Mouse (Mus musculus) liver (tissue): ENCODE measurements around the gene Rpa2.
"Not testable (repeated sequence)": the region's sequence is repeated elsewhere in the genome, so short reads cannot be mapped to it uniquely, and the experiment has no call there.

Experiments
- DNase-seq: peaks from one replicate; pipeline ENCODE4 v3.0.0-alpha.2; 2020; ENCODE audit warnings: mixed read lengths

The Rpa2 gene

DNA sequence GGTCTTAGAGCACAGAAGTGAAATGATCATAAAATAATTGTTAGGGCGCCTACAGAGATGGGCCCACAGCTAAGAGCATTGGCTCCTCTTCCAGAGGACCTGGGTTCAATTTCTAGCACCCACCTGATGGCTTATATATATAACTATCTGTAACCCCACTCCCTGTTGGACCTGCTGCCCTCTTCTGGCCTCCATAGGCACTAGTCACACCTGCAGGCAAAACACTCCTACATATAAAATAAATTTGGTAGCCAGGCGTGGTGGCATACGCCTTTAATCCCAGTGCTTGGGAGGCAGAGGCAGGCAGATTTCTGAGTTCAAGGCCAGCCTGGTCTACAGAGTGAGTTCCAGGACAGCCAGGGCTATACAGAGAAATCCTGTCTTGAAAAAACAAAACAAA is 5.0 kb upstream of the Rpa2 start:
- DNase-seq: not testable (repeated sequence)

DNA sequence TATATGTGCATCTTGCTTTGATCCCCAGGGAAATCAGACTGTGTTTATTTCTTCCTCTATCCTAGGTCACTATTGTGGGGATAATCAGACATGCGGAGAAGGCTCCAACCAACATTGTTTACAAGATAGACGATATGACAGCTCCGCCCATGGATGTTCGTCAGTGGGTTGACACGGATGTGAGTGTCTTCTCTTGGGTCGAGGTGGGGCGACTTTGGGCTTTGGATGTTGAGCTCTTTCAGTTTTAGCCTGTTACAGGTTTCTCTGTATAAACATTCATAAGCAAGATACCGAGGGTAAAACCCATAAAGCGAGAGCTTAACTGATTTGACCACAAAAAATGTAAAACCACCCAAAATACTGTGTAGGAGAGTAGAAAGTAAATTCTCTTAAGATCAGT is 3.6 kb downstream of the Rpa2 start:
- no peak for DNase-seq

DNA sequence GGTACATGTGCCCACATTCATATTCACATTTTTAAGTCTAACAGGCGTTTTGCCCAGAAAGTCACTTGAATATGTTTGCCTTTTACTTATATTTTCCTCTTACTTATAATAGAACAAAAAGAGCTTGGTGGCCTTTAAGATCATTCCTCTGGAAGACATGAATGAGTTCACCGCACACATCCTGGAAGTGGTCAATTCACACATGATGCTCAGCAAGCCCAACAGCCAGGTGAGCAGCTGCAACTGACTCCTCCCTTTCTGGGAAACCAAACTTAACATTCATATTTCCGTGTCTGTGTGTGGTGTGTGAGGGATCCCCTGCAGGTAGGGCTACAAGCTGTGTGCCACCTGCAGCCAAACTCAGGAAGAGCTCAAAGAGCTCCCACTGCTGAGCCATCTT is 6.8 kb downstream of the Rpa2 start:
- DNase-seq: no peak

DNA sequence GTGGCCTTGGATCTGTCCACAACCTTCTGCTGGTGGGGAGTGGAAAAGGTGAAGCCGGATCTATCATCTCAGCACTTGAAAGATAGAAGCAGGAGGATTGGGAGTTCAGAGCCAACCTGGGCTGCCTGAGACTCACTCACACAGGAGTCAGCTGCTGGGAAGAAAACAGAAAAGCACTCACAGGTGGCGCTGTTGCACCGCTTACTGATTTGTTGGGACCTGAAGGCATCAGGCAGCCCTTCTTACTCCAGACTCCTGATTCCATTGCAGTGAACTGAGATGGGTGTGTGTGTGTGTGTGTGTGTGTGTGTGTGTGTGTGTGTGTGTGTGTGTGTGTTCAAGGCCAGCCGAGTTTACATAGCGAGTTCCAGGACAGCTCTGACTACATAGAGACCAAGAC is 8.6 kb downstream of the Rpa2 start:
- peak; percentile 68 for DNase-seq

DNA sequence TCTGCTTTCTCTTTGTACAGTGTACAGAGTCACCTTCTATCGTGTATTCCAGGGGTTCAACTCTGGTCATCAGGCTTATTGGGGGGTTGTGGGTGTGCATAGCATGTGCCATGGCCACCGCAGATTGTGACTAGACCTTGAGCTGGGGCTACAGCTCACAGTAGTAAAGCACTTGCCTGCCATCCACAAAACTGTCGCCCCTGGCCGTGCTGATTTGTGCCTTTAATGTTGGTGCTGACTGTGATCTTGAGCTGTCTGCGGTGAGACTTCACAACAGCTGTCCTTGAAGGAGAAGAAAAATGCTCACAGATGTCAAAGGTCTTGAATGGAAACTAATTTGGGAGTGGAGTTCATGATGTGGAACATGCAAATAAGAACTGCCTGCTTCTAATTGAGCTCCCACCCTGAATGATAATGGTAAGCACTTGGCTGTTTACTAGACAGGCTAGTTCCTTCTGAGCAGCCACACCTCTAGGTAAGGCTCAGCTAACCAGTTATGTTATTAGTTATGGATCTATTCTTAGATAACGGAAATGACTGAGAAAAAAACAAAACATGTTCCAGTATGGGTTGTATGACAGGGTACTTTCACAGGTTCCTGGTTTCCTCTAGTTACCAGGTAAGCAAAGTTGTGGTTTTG is 10.6 kb downstream of the Rpa2 start:
- no peak for DNase-seq

DNA sequence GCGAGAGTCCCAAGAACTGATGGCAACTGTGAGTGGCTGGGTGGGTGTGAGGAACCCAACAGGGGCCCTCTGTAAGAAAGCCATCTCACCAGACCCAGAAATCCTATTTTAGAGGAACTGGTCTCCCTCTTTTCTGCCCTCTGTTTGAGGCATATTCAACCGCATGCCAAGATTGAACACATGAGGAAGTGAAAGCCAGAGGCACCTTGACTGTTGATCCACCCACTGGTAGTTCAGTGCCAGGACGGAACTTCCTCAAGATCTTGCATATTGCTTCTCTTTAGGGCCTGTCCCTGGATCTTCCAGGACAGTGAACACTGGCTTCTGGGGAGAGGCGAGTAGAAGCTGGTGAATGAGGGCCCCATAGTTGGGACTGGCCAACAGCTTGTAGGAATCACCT is 12.2 kb downstream of the Rpa2 start:
- no peak for DNase-seq

DNA sequence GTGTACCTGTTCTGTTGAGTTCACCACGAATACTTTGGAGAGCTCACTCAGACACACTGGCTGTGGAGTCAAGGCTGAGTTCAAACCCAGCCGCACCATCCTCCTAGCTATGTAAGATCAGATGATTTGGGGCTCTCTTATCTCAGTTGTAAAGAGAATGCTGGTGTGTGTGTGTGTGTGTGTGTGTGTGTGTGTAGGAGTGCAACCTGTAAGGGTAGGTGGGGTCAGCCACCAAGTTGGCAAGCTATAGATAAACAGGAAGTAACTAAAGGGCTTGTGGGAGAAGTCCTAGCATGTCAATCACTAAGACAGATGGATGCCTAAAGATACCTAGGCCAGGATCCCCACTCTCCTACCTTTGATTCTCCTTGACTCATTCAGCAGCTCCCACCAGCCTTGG is 15.6 kb downstream of the Rpa2 start:
- DNase-seq: no peak

DNA sequence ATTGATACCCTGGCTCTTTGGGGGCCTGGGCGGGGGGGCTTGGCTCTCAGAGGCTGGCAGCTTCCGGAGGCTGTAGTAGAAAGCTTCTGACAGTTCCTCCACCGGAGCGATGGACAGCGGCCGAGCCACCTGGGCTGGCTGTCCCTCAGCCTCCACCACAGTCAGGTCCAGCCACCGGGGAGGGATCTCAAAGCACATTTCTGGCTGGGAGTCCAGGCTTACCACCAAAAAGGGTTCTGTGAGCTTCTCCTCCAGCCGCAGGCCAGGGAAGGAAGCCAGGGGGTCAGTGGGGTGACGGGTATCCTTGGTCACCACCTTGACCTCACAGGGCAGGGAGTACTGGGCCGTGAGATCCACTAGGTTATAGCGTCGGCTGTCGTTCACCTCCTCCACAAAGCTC is 17.1 kb downstream of the Rpa2 start:
- no peak for DNase-seq

DNA sequence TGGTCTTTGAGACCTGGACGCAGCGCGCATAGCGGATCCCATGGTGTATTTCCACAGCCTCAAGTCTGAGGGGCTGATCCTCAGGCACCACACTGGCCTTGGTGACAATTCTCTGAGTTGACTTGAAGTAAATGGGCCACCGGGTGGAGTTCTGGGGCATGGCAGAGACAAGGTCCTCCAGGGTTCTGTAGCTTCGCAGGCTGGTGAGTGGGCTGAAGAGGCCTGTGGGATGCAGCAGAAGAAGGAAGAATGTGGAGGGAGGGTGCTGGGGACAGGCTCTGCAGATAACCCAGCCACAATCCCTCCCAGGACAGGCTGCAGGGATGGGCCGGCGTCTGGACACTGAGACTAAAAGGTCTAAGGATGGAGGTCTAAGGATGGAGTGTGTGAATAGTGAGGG is 21.6 kb downstream of the Rpa2 start:
- no peak for DNase-seq

DNA sequence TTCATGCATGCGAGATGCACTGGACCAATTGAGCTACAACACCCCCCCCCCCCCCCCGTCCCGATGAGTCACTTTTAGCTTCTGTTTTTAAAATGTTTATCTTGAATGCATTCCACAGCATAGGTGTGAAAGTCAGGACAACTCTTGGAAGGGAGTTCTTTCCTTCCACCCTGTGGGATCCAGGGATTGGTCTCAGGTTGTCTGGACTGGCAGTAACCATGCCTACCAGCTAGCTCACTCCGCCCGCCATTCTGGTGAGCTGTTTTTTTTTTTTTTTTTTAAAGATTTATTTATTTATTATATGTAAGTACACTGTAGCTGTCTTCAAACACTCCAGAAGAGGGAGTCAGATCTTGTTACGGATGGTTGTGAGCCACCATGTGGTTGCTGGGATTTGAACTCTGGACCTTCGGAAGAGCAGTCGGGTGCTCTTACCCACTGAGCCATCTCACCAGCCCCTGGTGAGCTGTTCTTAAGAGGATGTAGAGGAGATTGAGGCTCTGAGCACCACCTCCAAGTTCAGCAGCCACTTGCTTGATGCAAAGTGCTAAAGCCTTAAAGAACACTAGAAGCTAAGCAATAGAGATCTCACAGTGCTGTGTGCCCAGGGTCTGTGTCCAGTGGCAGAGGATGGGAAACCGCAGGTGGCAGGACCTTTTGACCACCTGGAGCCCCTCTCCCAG is 25.3 kb downstream of the Rpa2 start:
- DNase-seq: not testable (repeated sequence)

DNA sequence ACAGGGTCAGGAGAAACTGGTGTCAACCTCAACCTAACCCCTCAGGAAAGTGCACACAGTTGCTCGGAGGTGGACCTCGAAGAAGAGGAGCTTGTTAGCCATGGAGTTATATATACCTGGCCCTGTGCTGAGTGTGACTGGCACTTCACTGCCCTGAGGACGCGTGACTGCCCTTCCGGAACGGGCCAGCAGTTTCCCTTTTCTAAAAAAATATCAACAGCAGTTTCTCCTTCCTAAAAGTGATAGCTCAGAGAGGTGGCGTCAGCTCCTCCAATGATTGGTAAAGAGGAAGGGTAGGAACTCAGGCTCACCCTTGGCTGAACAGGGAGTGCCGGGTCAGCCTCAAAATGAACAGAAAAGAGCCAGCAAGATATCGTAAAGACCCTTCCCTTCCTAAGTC is 25.9 kb downstream of the Rpa2 start:
- no peak for DNase-seq

DNA sequence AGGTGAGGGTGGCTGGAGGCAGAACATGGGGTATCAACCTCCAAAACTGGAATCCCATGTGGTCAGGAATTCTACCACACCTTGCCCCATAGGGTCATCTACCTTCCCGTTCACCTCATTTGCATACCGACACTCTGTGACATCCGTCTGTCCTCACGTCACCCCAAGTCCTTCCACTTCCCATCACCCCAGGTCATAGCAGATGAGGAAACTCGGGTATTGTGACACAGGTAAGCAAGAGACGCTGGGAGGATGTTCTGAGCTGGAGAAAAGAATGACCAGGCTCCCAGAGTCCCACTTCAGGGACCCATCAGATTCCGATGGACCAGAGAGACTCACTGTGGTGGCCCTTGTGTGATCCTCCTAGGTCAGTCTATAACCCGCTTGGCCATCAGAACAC is 26.6 kb downstream of the Rpa2 start:
- no peak for DNase-seq

DNA sequence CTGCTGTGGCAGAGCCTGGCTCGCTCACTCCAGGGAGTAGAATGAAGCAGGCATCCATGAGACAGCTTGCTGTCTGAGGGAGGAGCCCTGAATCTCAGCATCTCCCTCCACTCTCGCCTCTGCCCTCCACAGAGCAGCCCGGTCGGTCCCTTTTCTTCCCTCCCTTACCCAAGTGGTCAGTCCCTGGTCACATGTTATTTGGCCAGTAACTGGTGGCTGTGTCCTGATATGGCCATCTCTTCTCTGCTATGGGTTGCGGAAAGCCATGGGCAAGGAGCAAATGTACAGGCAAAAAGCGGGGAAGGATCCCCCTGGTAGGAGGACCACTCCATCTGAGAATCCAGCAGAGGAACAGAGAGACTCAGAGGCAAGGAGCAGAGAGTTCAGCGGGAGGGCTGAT is 27.0 kb downstream of the Rpa2 start:
- DNase-seq: no peak

DNA sequence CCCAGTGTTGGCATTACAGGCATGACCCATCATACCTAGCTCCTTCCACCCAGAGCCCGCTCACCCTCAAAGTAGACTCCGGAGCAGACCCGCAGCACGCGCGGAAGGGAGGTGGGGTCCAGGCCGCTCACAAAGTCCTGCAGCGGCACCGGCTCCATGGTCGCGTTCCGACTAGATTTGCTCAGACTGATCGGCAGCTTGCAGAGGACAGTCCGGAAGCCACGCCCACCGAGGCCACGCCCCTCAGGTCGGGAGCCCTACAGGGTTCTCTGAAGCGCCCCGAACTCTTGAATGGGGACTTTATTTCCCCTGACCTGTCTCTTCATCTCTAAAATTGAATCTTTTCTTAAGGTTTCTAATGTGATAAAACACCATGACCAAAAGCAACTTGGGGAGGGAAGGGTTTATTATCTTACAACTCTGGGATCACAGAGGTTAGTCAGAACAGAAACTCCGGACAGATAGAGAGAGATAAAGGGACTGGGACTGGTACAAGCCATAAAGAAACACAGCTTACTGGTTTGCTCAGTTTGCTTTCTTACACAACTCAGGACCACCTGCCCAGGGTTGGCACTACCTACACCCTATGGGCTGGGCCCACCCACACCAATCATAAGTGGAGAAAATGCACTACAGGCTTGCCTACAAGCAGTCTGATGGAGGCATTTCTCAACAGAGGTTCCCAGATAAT is 28.2 kb downstream of the Rpa2 start, which contains the start of gene Themis2:
TSS of gene Themis2 (minus strand) at position 192 of the 691 bp plus-strand sequence.
- peak; percentile 93 for DNase-seq

DNA sequence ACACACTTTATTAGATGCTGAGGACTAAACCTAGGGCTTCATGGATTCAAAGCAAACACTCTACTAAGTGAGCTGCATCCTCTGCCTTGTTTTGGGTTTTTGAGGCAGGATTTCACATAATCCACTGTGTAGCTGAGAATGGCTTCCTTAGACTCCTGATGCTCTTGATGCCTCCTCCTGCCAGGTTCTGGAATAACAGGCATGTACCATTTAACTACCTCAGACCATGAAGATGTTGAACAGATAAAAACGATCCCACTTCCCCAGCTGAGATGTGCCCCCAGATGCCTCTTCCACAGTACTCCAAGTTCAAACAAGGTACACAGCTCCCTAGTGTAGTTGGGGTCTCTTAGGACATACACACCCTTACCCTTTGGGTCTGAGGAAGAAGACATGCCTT is 29.3 kb downstream of the Rpa2 start:
- DNase-seq: no peak

DNA sequence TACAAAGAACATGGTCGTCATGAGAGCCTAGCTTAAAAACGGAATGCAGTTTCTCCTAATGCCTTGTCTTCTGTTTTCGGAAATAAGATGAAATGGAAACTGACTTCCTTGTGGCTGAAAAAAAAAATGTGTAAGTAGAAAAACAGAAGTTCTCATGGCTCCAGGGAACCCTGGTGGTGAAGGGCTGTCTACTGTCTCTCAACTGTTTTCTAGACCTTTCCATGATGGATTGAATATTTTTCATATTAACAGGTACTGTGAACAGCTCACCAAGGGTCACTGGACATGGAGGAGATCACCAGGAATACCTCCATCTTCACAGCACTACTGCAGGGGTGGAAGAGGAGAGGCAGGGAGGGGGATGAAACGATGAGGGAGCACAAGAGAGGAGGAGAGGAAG is 29.9 kb downstream of the Rpa2 start:
- no peak for DNase-seq

DNA sequence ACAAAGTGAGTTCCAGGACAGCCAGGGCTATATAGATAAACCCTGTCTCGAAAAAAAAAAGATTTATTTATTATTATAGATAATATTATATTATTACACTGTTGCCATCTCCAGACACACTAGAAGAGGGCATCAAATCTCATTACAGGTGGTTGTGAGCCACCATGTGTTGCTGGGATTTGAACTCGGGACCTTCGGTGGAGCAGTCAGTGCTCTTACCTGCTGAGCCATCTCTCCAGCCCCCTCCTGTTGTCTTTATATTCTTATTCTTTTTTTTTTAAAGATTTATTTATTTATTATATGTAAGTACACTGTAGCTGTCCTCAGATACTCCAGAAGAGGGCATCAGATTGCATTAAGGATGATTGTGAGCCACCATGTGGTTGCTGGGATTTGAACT is 30.5 kb downstream of the Rpa2 start:
- DNase-seq: not testable (repeated sequence)

DNA sequence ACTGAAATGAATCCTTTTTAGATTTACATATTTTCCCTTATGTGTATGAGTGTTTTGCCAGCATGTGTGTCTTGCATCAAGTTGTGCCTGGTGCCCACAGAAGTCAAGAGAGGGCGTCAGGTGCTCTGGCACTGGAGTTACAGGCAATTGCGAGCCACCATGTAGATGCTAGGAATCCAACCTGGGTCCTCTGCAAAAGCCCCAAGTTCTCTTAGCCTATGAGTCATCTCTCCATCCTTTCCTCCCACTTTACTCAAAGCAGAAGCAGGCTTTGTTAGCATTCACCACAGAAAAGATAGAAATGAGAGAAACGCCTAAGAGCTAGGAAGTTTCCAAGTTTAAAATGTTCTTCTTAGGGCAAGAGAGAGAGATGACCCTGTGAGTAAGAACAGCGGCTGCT is 31.7 kb downstream of the Rpa2 start:
- no peak for DNase-seq

DNA sequence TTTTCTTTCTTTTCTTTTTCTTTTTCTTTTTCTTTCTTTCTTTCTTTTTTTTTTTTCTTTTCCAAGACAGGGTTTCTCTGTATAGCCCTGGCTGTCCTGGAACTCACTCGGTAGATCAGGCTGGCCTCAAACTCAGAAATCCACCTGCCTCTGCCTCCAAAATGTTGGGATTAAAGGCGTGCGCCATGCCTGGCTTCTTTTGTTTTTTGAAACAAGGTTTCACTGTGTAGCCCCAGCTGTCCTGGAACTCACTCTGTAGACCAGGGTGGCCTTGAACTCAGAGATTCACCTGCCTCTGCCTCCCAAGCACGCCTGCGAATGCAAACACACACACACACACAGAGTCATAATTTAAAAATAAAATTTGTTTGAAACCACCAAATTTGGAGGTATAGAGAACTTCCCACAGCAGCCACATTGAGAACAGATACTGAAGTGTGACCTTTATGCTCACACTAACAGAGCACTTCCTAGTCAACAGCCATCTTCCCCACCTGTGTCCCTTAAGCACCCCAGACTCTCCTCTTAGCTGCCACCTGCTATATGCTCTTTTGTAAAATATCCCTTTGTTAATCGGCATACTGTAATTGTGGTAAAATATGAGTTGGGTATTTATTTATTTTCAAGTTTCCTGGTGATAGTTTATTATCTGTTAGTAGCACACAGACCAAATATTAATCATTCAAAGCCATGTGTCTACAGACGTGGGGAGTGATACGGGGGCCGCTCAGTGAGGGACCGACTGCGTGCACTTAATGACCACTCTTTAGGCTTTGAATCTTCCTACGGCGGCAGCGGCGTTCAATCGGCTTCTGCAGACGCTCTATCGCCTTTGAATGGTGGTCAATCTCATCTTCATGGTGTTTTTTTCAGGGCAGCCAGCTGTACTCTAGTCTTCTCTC is 33.3 kb downstream of the Rpa2 start:
- DNase-seq: peak; percentile 25

DNA sequence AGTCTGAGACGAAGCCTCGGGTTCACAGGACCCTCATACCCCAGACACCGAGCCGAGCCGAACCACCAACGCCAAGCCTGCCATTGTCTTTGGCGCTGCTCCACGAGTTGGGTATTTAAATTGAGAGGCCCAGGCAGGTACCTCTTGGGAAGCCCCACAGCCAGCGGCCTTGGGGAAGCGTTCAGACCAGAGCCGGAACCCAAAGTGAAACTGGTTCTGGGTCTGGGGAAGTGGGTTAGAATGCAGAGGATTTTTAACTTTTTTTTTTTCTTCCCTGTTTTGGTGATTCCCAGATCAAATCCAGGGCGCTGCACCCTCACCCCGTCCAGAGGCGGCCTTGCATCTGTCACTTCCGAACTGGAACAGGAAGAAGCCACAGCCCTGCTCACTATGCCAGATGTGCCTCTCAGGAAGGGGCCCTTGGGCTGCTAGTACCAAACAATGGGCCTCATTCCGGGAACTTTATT is 34.1 kb downstream of the Rpa2 start:
- DNase-seq: peak; percentile 38

DNA sequence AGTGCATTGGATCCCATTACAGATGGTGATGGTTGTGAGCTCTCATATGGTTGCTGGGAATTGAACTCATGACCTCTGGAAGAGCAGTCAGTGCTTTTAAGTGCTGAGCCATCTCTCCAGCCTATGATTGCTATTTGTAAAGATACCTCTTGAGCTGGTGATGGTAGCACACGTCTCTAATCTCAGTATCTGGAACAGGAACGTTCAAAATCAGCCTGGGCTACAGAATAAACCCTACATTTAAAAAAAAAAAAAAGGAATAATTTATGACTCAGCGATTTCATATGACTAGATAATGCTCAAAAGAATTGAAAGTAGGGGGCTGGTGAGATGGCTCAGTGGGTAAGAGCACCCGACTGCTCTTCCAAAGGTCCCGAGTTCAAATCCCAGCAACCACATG is 35.1 kb downstream of the Rpa2 start:
- DNase-seq: no peak

DNA sequence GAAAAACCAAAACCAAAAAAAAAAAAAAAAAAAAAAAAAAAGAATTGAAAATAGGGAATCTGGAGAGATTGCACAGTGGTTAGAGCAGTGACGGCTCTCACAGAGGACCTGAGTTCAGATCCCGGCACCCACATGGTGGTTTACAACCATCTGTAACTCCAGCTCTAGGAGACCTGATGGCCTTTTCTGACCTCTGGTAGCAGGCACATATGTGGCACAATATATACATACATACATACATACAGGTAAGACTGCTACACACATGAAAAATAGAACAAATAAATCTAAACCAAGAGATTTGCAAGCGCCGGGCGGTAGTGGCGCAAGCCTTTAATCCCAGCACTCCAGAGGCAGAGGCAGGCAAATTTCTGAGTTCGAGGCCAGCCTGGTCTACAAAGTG is 35.7 kb downstream of the Rpa2 start:
- DNase-seq: no peak

DNA sequence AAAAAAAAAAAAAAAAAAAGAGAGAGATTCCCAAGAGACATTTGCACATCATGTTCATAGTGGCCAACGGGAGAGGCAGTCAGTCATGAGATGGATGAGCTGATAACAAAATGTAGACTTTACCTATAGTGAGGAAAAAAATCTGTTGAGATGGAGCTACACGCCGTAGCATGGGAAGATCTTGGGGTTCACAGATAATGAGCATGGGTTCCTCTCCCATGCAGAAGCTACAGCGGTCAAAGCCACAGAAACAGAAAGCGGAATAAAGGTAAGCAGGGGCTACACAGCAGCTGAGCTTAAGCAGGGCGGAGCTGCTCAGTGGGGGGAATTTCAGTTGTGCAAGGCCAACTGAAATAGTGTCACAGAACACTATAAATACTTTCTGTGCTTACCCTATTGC is 36.2 kb downstream of the Rpa2 start:
- peak; percentile 29 for DNase-seq
